Mouse (Mus musculus): Measurements from ENCODE around the gene Foxd4.
A peak's percentile ranks its signal among the peaks of the same experiment; 100 is the strongest.
"Not testable (repeated sequence)": the region's sequence is repeated elsewhere in the genome, so short reads cannot be mapped to it uniquely, and the experiment has no call there.

Foxd4 gene

DNA sequence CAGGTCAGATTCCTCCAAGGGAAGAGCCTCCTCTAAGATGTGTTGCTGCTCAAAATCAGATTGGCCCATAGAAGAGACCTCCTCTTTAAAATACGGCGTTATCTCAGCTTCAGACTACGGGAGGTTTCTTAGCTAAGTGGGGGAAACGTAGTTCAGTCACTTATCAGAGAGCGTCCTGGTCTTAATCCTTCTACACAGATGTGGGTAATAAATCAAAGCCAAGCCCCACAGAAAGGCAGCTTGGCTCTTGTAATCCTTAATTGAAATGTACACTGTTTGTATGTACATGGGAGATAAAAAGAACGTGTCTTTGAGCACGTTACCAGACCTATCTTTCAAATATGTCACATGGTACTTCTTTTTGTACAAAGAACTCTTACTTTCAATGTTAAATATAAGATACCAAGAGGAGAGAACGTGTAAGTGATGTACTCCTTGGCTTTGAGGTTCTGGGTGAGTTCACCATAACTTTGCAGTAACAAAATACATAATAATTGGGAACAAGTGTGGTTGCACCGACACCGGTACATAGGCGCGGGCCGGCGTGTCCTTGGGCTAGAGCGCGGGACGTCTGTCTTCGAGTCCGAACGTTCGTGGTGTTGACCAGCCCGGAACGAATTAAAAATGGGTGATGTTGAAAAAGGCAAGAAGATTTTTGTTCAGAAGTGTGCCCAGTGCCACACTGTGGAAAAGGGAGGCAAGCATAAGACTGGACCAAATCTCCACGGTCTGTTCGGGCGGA lies 25.7 kb downstream of the Foxd4 start, which contains the start of gene Gm10053:
Gene Gm10053, plus strand, starts transcription at position 558 of the 742 bp plus-strand sequence.
- not testable (repeated sequence) for DNase-seq (ENCODE audit: low spot score in 2 of 2)

DNA sequence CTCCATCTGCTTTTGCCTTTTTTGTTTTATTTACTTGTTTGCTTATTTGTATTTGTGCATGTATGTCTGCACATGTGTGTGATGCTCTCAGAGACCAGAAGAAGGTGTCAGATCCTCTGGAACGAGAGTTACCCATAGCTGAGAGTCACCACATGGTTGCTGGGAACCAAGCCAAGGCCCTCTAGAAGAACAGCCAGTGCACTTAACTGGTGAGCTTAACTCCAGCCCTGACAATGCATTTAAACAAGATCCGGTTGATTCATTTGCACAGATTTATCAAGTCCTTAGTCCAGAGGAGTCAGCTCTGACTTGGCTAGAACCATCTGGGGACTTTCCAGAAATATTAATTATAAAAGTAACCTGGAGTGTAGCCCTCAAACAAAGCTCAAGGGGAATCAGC lies 27.1 kb downstream of the Foxd4 start:
- DNase-seq (ENCODE audit: low spot score in 2 of 2): no peak

DNA sequence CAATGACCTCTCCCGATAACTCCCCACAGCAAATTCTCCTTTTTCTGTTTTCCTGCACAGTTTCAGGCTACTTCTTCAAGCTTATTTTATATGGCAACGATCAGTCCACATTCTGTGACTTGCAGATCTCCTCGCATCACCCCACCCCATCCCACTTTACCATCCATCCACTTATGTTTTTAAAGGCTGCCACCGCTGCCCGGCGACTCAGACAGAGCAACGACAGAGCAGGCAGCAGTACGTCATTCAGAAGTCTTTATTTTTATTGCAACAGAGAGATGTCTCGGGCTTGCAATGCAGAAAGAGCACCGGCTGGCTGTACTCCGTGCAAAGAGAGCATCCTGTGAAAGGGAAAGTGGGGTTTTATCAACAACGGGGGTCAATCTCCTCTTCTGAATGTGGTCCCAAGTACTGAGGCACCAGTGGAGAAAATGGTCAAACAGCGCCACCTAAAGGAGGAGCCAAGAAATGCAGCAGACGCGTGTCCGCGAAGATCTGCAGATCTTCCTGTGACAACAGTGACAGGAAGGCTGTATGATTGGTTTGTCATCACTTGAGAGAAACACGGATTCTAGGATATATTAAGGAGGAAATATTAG lies 29.9 kb downstream of the Foxd4 start:
- peak; percentile 19 to 39 for DNase-seq (ENCODE audit: low spot score in 2 of 2)

DNA sequence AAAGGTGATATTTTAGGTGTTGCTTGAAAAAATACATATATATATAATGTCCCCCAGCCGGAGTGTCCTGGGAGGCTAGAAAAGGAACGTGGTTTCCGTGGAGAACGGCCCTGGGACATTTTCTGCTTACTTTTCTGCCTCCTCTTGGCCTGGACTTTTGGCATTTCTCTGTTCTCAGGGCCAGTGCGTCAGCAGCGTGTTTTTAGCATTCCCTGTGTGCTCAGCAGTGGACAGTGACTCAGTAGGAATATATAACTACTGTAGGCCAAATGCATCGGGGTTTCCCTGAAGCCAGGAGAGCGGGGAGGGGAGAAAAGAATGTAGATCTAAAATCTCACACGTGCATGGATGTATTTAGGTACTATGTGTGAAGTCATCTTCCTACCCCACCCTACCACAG lies 35.6 kb downstream of the Foxd4 start:
- no peak for DNase-seq (ENCODE audit: low spot score in 2 of 2)

DNA sequence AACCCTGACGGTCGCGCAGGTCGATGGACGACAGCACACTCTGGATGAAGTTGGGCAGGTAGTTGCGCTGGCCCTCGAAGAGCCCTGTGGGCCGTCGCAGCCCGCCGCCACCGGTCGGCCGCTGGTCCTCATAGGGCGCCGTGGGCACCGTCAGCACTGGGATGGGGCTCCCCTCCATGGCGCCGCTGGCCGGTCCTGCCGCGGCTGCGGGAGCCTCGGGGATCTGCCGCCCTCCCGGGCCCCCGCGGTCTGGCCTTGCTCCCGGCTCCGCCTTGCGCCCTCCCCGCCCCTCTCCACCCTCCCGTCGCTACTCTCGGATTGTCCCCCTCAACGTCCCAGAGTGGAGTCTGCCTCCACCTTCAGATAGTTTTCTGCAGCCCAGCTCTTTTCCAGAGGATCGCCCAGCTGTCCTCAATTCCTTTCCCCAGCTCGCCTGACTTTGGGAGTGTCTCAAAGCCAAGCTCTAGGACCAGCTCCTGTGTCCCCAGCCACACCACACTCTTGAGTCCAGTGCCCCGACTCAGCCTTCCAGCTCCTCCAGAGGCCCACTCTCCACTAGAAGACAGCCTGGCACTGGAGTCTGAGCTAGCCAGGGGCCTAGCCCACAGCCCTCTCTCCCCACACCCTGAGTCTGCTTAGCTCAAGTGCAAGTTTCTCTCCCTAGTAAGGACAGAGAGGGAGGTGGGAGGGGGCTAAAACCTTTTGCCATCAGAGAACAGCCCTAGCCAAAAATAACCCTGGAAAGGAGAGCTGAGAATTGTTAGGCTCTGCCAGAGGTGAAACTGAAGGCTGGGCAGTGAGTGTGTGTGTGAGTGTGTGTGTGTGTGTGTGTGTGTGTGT lies 39.2 kb downstream of the Foxd4 start, which contains the start of gene Pgm5:
Gene Pgm5, minus strand, starts transcription at position 244 of the 840 bp plus-strand sequence.
- DNase-seq (ENCODE audit: low spot score in 2 of 2): no peak

DNA sequence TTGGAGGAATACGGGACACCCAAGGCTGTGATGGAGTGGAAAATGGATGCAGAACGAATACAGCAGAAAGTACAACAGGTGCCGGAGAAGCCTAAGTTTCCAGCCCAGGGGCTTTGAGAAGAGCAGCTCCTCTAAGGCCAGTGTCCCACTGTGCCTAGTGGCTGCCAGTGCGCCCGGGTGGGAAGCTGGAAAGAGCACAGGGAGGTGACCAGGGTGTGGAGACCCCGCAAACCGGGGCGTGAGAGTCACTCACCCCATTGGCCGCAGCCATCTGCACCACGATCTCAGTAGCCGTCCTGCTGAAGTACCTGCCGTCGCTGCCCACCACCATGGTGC lies 39.8 kb downstream of the Foxd4 start:
- no peak for DNase-seq (ENCODE audit: low spot score in 2 of 2)

DNA sequence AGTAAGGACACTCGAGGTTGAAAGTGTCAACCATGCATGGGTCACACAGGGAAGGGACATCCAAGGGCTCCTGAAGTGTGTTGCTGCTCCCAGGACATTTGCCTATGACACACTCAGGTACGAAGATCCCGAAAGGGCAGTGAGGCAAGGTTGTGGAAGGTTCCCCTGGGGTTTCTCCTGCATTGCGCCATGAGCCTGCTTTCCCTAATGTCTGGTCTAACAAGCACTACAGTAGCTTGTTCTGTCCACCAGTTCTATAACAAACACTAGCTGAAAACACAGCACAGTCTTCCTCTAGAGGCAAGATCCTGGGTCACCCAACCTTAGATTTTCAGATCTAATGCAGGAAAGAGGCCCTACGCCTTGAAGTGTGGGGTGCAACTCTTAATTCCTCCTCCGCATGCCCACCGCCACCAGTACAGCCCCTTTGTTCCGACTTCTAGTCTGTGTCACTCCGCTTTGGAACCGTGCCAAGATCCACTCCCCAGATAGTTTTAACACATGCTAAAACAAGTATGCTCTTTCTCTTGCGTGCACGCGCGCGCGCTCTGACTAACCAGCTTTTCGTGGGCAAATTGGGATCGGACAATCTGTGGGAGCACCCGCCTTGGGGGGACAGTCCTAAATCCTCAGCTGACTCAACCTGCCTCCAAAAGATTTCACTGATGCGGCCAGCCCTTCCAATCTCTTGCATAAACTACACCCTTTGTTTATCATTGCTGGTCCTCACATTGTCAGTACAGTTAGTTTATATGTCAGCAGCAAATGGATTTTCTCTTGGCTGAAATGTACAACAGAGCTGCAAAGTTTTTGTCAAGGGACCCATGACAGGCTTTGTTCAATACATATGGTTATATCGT lies 49.3 kb downstream of the Foxd4 start:
- no peak for DNase-seq (ENCODE audit: low spot score in 2 of 2)

Data from spleen, postnatal 36 days (tissue).